Mouse (Mus musculus) forebrain, embryonic 14.5 days (tissue): ENCODE measurements around the gene Ninj2. TPM values are rescaled to one million over a fixed set of nuclear protein-coding genes. Genes with fewer than 3 reads are reported as not detected.

Experiments used
- ATAC-seq: fragments of 200-750 bp; cut with Nextera tagmentation; 2 replicates; pipeline ENCODE4 v1.8.0; 2017; ENCODE audit warnings: mild to moderate bottlenecking, moderate library complexity
- DNase-seq: peaks from one replicate; pipeline ENCODE4 v3.0.0-alpha.2; 2015; ENCODE audit warnings: low spot score
- H3K27ac ChIP-seq: fragments of 300-500 bp; sonication (generic); 2 replicates; pipeline ENCODE4 v1.5.1; 2014; ENCODE audit warnings: low read depth, mild to moderate bottlenecking, control low read depth, low read length, moderate library complexity
- H3K27me3 ChIP-seq: fragments of 300-500 bp; sonication (generic); replicated peaks from 2 replicates; pipeline ENCODE4 v1.6.1; 2014; ENCODE audit warnings: low read length, control low read depth, mixed read lengths; ENCODE audit not compliant: control insufficient read depth, insufficient read depth
- H3K36me3 ChIP-seq: fragments of 300-500 bp; sonication (generic); 2 replicates; pipeline ENCODE4 v1.6.1; 2014; ENCODE audit warnings: low read length, control low read depth; ENCODE audit not compliant: control insufficient read depth, insufficient read depth
- H3K4me1 ChIP-seq: fragments of 300-500 bp; sonication (generic); 2 replicates; pipeline ENCODE4 v1.6.1; 2014; ENCODE audit warnings: antibody characterized with exemption, low read length, control low read depth; ENCODE audit not compliant: control insufficient read depth, insufficient read depth
- H3K4me2 ChIP-seq: fragments of 300-500 bp; sonication (generic); 2 replicates; pipeline ENCODE4 v1.6.1; 2014; ENCODE audit warnings: mild to moderate bottlenecking, control low read depth, low read length
- H3K4me3 ChIP-seq: fragments of 300-500 bp; sonication (generic); 2 replicates; pipeline ENCODE4 v1.5.1; 2014; ENCODE audit warnings: low read depth, low read length, control low read depth
- H3K9ac ChIP-seq: fragments of 300-500 bp; sonication (generic); 2 replicates; pipeline ENCODE4 v1.6.1; 2014; ENCODE audit warnings: mild to moderate bottlenecking, low read length, control low read depth, moderate library complexity
- H3K9me3 ChIP-seq: fragments of 300-500 bp; sonication (generic); replicated peaks from 2 replicates; pipeline ENCODE4 v1.6.1; 2016; ENCODE audit warnings: low read length, control low read depth, mixed read lengths; ENCODE audit not compliant: control insufficient read depth
- WGBS: fragments of 180-500 bp; shearing (Covaris S2); extraction: QIAGEN DNeasy Blood & Tissue Kit; methylation state at CpG from one replicate; pipeline ENCODE4 v1.1.7; 2014; 5-methylcytosine and 5-hydroxymethylcytosine counted together
- polyA plus RNA-seq: library from polyadenylated mRNA; unstranded; fragments of >200 nt; fragmentation: Nextera tagmentation; extraction: Ambion mirVana; gene quantifications from 2 replicates; pipeline ENCODE4 v1.2.1, GENCODE M21; 2014

The Ninj2 gene
- polyA plus RNA-seq, 1 experiment from 2014 or later = not detected

- no peaks in the 10 kb centered on the region for H3K27me3 ChIP-seq
- peaks cover 3% of the 10 kb centered on the region; the same call in 1 of the 2 replicates for H3K4me1 ChIP-seq
- no peak overlapping the region for H3K4me2 ChIP-seq
- H3K27ac ChIP-seq = no peak overlapping the region
- H3K9ac ChIP-seq = no peak overlapping the region
- no peak overlapping the region for H3K4me3 ChIP-seq
- DNase-seq (no peak), ATAC-seq (no peak)
- H3K9me3 ChIP-seq = no peaks in the 10 kb centered on the region
- 93% methylated on average over 3 of the region's 3 CpGs for WGBS
- no peaks in the 10 kb centered on the region for H3K36me3 ChIP-seq
These were observed 20.7 kb downstream of the Ninj2 start for GRCm38 (mm10) chr6:120113856-120114255.

GRCm38 (mm10) chr6:120114271-120114670 is 21.1 kb downstream of the Ninj2 start:
- Histone ChIP-seq H3K27ac (no peak overlapping the region), H3K36me3 (no peaks in the 10 kb centered on the region), H3K9ac (no peak overlapping the region), H3K4me1 (peaks cover 3% of the 10 kb centered on the region; the same call in 1 of the 2 replicates), H3K4me3 (no peak overlapping the region), H3K9me3 (no peaks in the 10 kb centered on the region), H3K4me2 (no peak overlapping the region), H3K27me3 (no peaks in the 10 kb centered on the region)
- no peak for ATAC-seq
- 70% methylated on average over 1 of the region's 1 CpGs for WGBS
- DNase-seq = no peak

GRCm38 (mm10) chr6:120114698-120115097 is 21.5 kb downstream of the Ninj2 start:
- peaks cover 3% of the 10 kb centered on the region; the same call in 1 of the 2 replicates for H3K4me1 ChIP-seq
- no peaks in the 10 kb centered on the region for H3K36me3 ChIP-seq
- DNase-seq (peak; percentile 56), ATAC-seq (no peak)
- no peaks in the 10 kb centered on the region for H3K27me3 ChIP-seq
- WGBS = 16% methylated on average over 7 of the region's 7 CpGs
- H3K9me3 ChIP-seq = no peaks in the 10 kb centered on the region
- no peak overlapping the region for H3K4me2 ChIP-seq
- no peak overlapping the region for H3K4me3 ChIP-seq
- no peak overlapping the region for H3K27ac ChIP-seq
- H3K9ac ChIP-seq = no peak overlapping the region

- Histone ChIP-seq H3K9ac (no peak overlapping the region), H3K4me1 (peaks cover 3% of the 10 kb centered on the region; the same call in 1 of the 2 replicates), H3K4me2 (no peak overlapping the region), H3K27ac (no peak overlapping the region), H3K9me3 (no peaks in the 10 kb centered on the region), H3K27me3 (no peaks in the 10 kb centered on the region), H3K4me3 (no peak overlapping the region), H3K36me3 (no peaks in the 10 kb centered on the region)
- no peak for ATAC-seq
- DNase-seq = no peak
- WGBS = 41% methylated on average over 3 of the region's 3 CpGs
These were observed 22.3 kb downstream of the Ninj2 start for GRCm38 (mm10) chr6:120115443-120115842.

- Histone ChIP-seq H3K27ac (no peak overlapping the region), H3K9me3 (no peaks in the 10 kb centered on the region), H3K4me3 (no peak overlapping the region), H3K9ac (no peak overlapping the region), H3K4me2 (no peak overlapping the region), H3K4me1 (no peaks in the 10 kb centered on the region), H3K27me3 (no peaks in the 10 kb centered on the region), H3K36me3 (no peaks in the 10 kb centered on the region)
- ATAC-seq (no peak), DNase-seq (no peak)
- WGBS = 81% methylated on average over 5 of the region's 5 CpGs
These were observed 26.7 kb downstream of the Ninj2 start for GRCm38 (mm10) chr6:120119824-120120223.

- no peak for DNase-seq
- H3K4me3 ChIP-seq = no peak overlapping the region
- no peak for ATAC-seq
- H3K9me3 ChIP-seq = no peaks in the 10 kb centered on the region
- H3K4me1 ChIP-seq = no peaks in the 10 kb centered on the region
- 93% methylated on average over 7 of the region's 7 CpGs for WGBS
- H3K27me3 ChIP-seq = no peaks in the 10 kb centered on the region
- H3K27ac ChIP-seq = no peak overlapping the region
- H3K36me3 ChIP-seq = no peaks in the 10 kb centered on the region
- no peak overlapping the region for H3K9ac ChIP-seq
- no peak overlapping the region for H3K4me2 ChIP-seq
These were observed 31.5 kb downstream of the Ninj2 start for GRCm38 (mm10) chr6:120124688-120125087.

- no peak for DNase-seq
- Histone ChIP-seq H3K4me1 (no peaks in the 10 kb centered on the region), H3K27me3 (no peaks in the 10 kb centered on the region), H3K4me2 (no peak overlapping the region), H3K27ac (no peak overlapping the region), H3K36me3 (no peaks in the 10 kb centered on the region), H3K9ac (no peak overlapping the region), H3K4me3 (no peak overlapping the region), H3K9me3 (no peaks in the 10 kb centered on the region)
- ATAC-seq = no peak
- WGBS = 91% methylated on average over 8 of the region's 8 CpGs
These were observed 33.3 kb downstream of the Ninj2 start for GRCm38 (mm10) chr6:120126456-120126855.

- H3K27me3 ChIP-seq = no peaks in the 10 kb centered on the region
- H3K36me3 ChIP-seq = no peaks in the 10 kb centered on the region
- no peak overlapping the region for H3K27ac ChIP-seq
- no peak overlapping the region for H3K4me2 ChIP-seq
- DNase-seq (no peak), ATAC-seq (no peak)
- no peak overlapping the region for H3K4me3 ChIP-seq
- WGBS = 95% methylated on average over 7 of the region's 7 CpGs
- no peak overlapping the region for H3K9ac ChIP-seq
- no peaks in the 10 kb centered on the region for H3K9me3 ChIP-seq
- no peaks in the 10 kb centered on the region for H3K4me1 ChIP-seq
These were observed 34.2 kb downstream of the Ninj2 start for GRCm38 (mm10) chr6:120127321-120127720.

- H3K4me2 ChIP-seq = no peak overlapping the region
- no peak for DNase-seq
- 88% methylated on average over 4 of the region's 4 CpGs for WGBS
- H3K36me3 ChIP-seq = no peaks in the 10 kb centered on the region
- no peak overlapping the region for H3K4me3 ChIP-seq
- H3K4me1 ChIP-seq = no peaks in the 10 kb centered on the region
- H3K27ac ChIP-seq = no peak overlapping the region
- no peaks in the 10 kb centered on the region for H3K27me3 ChIP-seq
- no peaks in the 10 kb centered on the region for H3K9me3 ChIP-seq
- ATAC-seq = no peak
- H3K9ac ChIP-seq = no peak overlapping the region
These were observed 41.6 kb downstream of the Ninj2 start for GRCm38 (mm10) chr6:120134748-120135147.
